Mouse (Mus musculus): Measurements from ENCODE around the gene Cyp2u1.
"Not testable (repeated sequence)": the region's sequence is repeated elsewhere in the genome, so short reads cannot be mapped to it uniquely, and the experiment has no call there.

The Cyp2u1 gene

GRCm38 (mm10) chr3:131302452-131303319 is at the start of gene Cyp2u1:
Gene Cyp2u1, minus strand, starts transcription at chr3:131303227.
- DNase-seq (ENCODE audit: low read depth), result peak; percentile 88

- DNase-seq (ENCODE audit: low read depth), result no peak
Observed at GRCm38 (mm10) chr3:131350539-131350938, 47.5 kb upstream of the Cyp2u1 start.

- DNase-seq (ENCODE audit: low read depth), result no peak
Observed at GRCm38 (mm10) chr3:131349013-131349412, 46.0 kb upstream of the Cyp2u1 start.

- no peak for DNase-seq (ENCODE audit: low read depth)
Observed at GRCm38 (mm10) chr3:131348579-131348950, 45.5 kb upstream of the Cyp2u1 start.

- peak; percentile 13 for DNase-seq (ENCODE audit: low read depth)
Observed at GRCm38 (mm10) chr3:131347831-131348578, 45.0 kb upstream of the Cyp2u1 start.

- no peak for DNase-seq (ENCODE audit: low read depth)
Observed at GRCm38 (mm10) chr3:131345903-131346302, 42.9 kb upstream of the Cyp2u1 start.

GRCm38 (mm10) chr3:131343311-131343710 is 40.3 kb upstream of the Cyp2u1 start:
- no peak for DNase-seq (ENCODE audit: low read depth)

- no peak for DNase-seq (ENCODE audit: low read depth)
Observed at GRCm38 (mm10) chr3:131340885-131341284, 37.9 kb upstream of the Cyp2u1 start.

- DNase-seq (ENCODE audit: low read depth), result no peak
Observed at GRCm38 (mm10) chr3:131339280-131339679, 36.3 kb upstream of the Cyp2u1 start.

- DNase-seq (ENCODE audit: low read depth), result not testable (repeated sequence)
Observed at GRCm38 (mm10) chr3:131337749-131338148, 34.7 kb upstream of the Cyp2u1 start.

GRCm38 (mm10) chr3:131336629-131337028 is 33.6 kb upstream of the Cyp2u1 start:
- no peak for DNase-seq (ENCODE audit: low read depth)

- peak; percentile 54 for DNase-seq (ENCODE audit: low read depth)
Observed at GRCm38 (mm10) chr3:131335117-131335547, 32.1 kb upstream of the Cyp2u1 start.

- no peak for DNase-seq (ENCODE audit: low read depth)
Observed at GRCm38 (mm10) chr3:131327189-131327588, 24.2 kb upstream of the Cyp2u1 start.

- DNase-seq (ENCODE audit: low read depth), result no peak
Observed at GRCm38 (mm10) chr3:131326637-131327036, 23.6 kb upstream of the Cyp2u1 start.

- no peak for DNase-seq (ENCODE audit: low read depth)
Observed at GRCm38 (mm10) chr3:131322081-131322815, 19.2 kb upstream of the Cyp2u1 start.

GRCm38 (mm10) chr3:131320184-131320583 is 17.2 kb upstream of the Cyp2u1 start:
- DNase-seq (ENCODE audit: low read depth), result peak; percentile 88

- no peak for DNase-seq (ENCODE audit: low read depth)
Observed at GRCm38 (mm10) chr3:131318211-131318610, 15.2 kb upstream of the Cyp2u1 start.

- DNase-seq (ENCODE audit: low read depth), result no peak
Observed at GRCm38 (mm10) chr3:131317126-131317525, 14.1 kb upstream of the Cyp2u1 start.

GRCm38 (mm10) chr3:131315957-131316510 is 13.0 kb upstream of the Cyp2u1 start:
- no peak for DNase-seq (ENCODE audit: low read depth)

GRCm38 (mm10) chr3:131312340-131312739 is 9.3 kb upstream of the Cyp2u1 start:
- no peak for DNase-seq (ENCODE audit: low read depth)

GRCm38 (mm10) chr3:131310572-131310971 is 7.5 kb upstream of the Cyp2u1 start:
- no peak for DNase-seq (ENCODE audit: low read depth)

- no peak for DNase-seq (ENCODE audit: low read depth)
Observed at GRCm38 (mm10) chr3:131307811-131308210, 4.8 kb upstream of the Cyp2u1 start.

Data from naive thymus-derived CD4-positive, alpha-beta T cell, adult 2 months (primary cell).